Mouse (Mus musculus): ENCODE data around the gene Arntl2.
"Not testable (repeated sequence)": the region's sequence is repeated elsewhere in the genome, so short reads cannot be mapped to it uniquely, and the experiment has no call there.

Arntl2 gene

GRCm38 (mm10) chr6:146848281-146848680, 52.4 kb downstream of the Arntl2 start:
- DNase-seq (ENCODE audit: low spot score): no peak

GRCm38 (mm10) chr6:146850050-146850449, 54.2 kb downstream of the Arntl2 start, which contains the start of gene Smco2:
Gene Smco2 (plus strand): TSS chr6:146850104.
- no peak for DNase-seq (ENCODE audit: low spot score)

GRCm38 (mm10) chr6:146851916-146852315, 56.1 kb downstream of the Arntl2 start:
- no peak for DNase-seq (ENCODE audit: low spot score)

GRCm38 (mm10) chr6:146852739-146853138, 56.9 kb downstream of the Arntl2 start:
- no peak for DNase-seq (ENCODE audit: low spot score)

- DNase-seq (ENCODE audit: low spot score): no peak
These were observed 59.3 kb downstream of the Arntl2 start for GRCm38 (mm10) chr6:146855185-146855584.

GRCm38 (mm10) chr6:146857386-146857785, 61.5 kb downstream of the Arntl2 start:
- DNase-seq (ENCODE audit: low spot score): no peak

- DNase-seq (ENCODE audit: low spot score): no peak
These were observed 67.3 kb downstream of the Arntl2 start for GRCm38 (mm10) chr6:146863154-146863553.

GRCm38 (mm10) chr6:146864370-146864769, 68.5 kb downstream of the Arntl2 start:
- DNase-seq (ENCODE audit: low spot score): not testable (repeated sequence)

- DNase-seq (ENCODE audit: low spot score): no peak
These were observed 69.8 kb downstream of the Arntl2 start for GRCm38 (mm10) chr6:146865701-146866100.

- no peak for DNase-seq (ENCODE audit: low spot score)
These were observed 76.1 kb downstream of the Arntl2 start for GRCm38 (mm10) chr6:146871975-146872374.

- DNase-seq (ENCODE audit: low spot score): no peak
These were observed 78.6 kb downstream of the Arntl2 start for GRCm38 (mm10) chr6:146874415-146874814.

GRCm38 (mm10) chr6:146876820-146877219, 81.0 kb downstream of the Arntl2 start:
- no peak for DNase-seq (ENCODE audit: low spot score)

GRCm38 (mm10) chr6:146877425-146878045, 81.7 kb downstream of the Arntl2 start:
- no peak for DNase-seq (ENCODE audit: low spot score)

- no peak for DNase-seq (ENCODE audit: low spot score)
These were observed 83.1 kb downstream of the Arntl2 start for GRCm38 (mm10) chr6:146878926-146879325.

GRCm38 (mm10) chr6:146879856-146880255, 84.0 kb downstream of the Arntl2 start:
- DNase-seq (ENCODE audit: low spot score): no peak

GRCm38 (mm10) chr6:146880296-146880695, 84.4 kb downstream of the Arntl2 start:
- no peak for DNase-seq (ENCODE audit: low spot score)

GRCm38 (mm10) chr6:146881896-146882770, 86.3 kb downstream of the Arntl2 start:
- no peak for DNase-seq (ENCODE audit: low spot score)
